ENCODE assay signal across 27 mouse cellular contexts in the genomic region with DNA sequence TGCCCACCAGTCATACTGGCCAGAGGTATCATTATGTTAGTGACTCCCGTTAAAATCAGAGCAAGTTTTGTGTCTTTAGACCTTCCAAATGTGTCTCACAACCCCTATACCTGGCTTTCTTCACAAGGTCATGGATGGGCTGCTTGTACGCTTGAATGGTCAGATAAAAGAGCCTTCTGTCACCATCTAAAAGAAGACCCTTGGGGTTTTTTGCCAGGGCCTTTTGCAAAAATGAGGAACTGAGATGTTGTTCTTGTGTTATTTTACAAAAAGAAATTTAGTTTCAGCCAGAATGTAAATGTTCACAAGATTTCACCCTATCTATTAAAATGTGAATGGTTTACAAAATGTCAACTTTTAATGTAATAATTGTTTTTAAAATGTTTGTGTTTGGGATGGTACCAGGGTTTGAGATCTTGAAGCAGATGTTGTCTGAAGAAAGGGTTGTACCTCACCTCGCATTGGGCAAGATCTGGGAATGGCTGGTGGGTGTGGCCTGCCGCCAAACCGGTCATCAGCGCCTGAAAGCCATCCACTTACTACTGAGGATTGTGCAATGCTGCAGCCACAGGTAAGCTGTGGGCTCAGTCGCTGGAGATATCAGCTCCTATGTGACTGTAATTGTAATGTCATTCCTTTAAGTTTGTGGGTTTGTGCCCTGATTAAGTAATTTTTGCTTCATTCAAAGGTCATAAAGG. TPM values are rescaled to one million over a fixed set of nuclear protein-coding genes. Genes with fewer than 3 reads are reported as not detected.
DNase-seq lines count a peak whose midpoint lies in the region; TF ChIP-seq lines count a peak whose summit lies in the region.
"Had no signal": no experiment of that assay in that cellular context is flagged by ENCODE, and none has a peak within 500 bp of the region (broad histone marks: within the 10 kb centered on the region; RNA-seq: fewer than 3 reads in every experiment).

No protein-coding gene starts in this region.

- intact Hi-C loops in left cerebral cortex, postnatal 14 days (cut with DNase I): no loop called here
- intact Hi-C loops in heart, postnatal 10 days (cut with DNase I): no loop called here

- TF ChIP-seq RAD21 in CH12.LX (IDR thresholded peaks at IDR 0.05; ENCODE audit: low read depth, low read length): no peak

- H3K4me3 ChIP-seq in CH12.LX (replicated peaks in 1 of 3; ENCODE audit: low read depth in 2 of 3, low read length in 2 of 3, poor library complexity in 1 of 3): peak overlapping the region in 1 of 3 experiments; percentile 4
- H3K4me3 ChIP-seq: embryonic facial prominence, embryonic 13.5 days; forebrain, embryonic 13.5 days; heart, embryonic 15.5 days; hindbrain, embryonic 15.5 days; kidney, embryonic 15.5 days; liver, embryonic 12.5 days; lung, embryonic 15.5 days; megakaryocyte, embryonic 14.5 days; midbrain, embryonic 13.5 days had no signal

- H3K27ac ChIP-seq in CH12.LX (ENCODE audit: insufficient read depth, low read depth): peak overlapping the region; percentile 62
- H3K27ac ChIP-seq: embryonic facial prominence, embryonic 13.5 days; forebrain, embryonic 13.5 days; heart, embryonic 15.5 days; hindbrain, embryonic 15.5 days; kidney, embryonic 15.5 days; liver, embryonic 12.5 days; lung, embryonic 15.5 days; midbrain, embryonic 13.5 days had no signal

- TF ChIP-seq EP300 in CH12.LX (IDR thresholded peaks at IDR 0.05; ENCODE audit: low read length): peak; percentile 98

- H3K4me2 ChIP-seq in CH12.LX (ENCODE audit: insufficient read depth, low read depth, poor library complexity, severe bottlenecking): peak overlapping the region; percentile 61
- H3K4me2 ChIP-seq: embryonic facial prominence, embryonic 13.5 days; forebrain, embryonic 13.5 days; heart, embryonic 15.5 days; hindbrain, embryonic 15.5 days; kidney, embryonic 15.5 days; liver, embryonic 12.5 days; lung, embryonic 15.5 days; midbrain, embryonic 13.5 days had no signal

- dilution Hi-C loops in CH12.LX (cut with MboI; ENCODE audit: extremely low pct_ligation_motif_present, extremely low pct_unique_long_range_greater_than_20kb, low sequenced_read_pairs): no loop called here

- TF ChIP-seq POLR2A in CH12.LX (IDR thresholded peaks at IDR 0.05; ENCODE audit: low read depth, low read length): no peak

- DNase-seq in A20 (ENCODE audit: low read depth, low spot score): peak; percentile 90
- DNase-seq in CH12.LX (ENCODE audit: extremely low read depth): peak; percentile 81
- peak; percentile 73 to 80 for DNase-seq in lung, adult 18-20 months
- peak; percentile 77 for DNase-seq in lung, postnatal 36 days
- DNase-seq in left cerebral cortex, postnatal 14 days (ENCODE audit: low spot score in 2 of 2): no peak
- no peak for DNase-seq in kidney, postnatal 4 days
- no peak for DNase-seq in heart, postnatal 10 days
- DNase-seq: adrenal gland, postnatal 10 days; cerebellum, adult 2 months; cerebellum, postnatal 36 days; embryo, embryonic 11 days; gastrocnemius, postnatal 36 days; heart, postnatal 4 days; kidney, postnatal 36 days; layer of hippocampus, adult 9-11 months; left cerebral cortex, postnatal 4 days; right cerebral cortex, postnatal 4 days; thymus, adult 2 months had no signal

- peak overlapping the region; percentile 14; the same call in 1 of the 2 replicates for H3K9ac ChIP-seq in CH12.LX (ENCODE audit: insufficient read depth, low read depth)
- H3K9ac ChIP-seq: embryonic facial prominence, embryonic 13.5 days; forebrain, embryonic 13.5 days; heart, embryonic 15.5 days; hindbrain, embryonic 15.5 days; kidney, embryonic 15.5 days; liver, embryonic 12.5 days; lung, embryonic 15.5 days; midbrain, embryonic 13.5 days had no signal

- H3K9me3 ChIP-seq in CH12.LX (replicated peaks; ENCODE audit: low read length): no peaks in the 10 kb centered on the region
- H3K9me3 ChIP-seq: embryonic facial prominence, embryonic 13.5 days; forebrain, embryonic 13.5 days; heart, embryonic 15.5 days; hindbrain, embryonic 15.5 days; kidney, embryonic 15.5 days; liver, embryonic 12.5 days; lung, embryonic 15.5 days; megakaryocyte, embryonic 14.5 days; midbrain, embryonic 13.5 days had no signal

- in situ Hi-C loops in CH12.LX (cut with MboI; ENCODE audit: low pct_ligation_motif_present, low pct_unique_long_range_greater_than_20kb, low sequenced_read_pairs): loop anchor here (5.0 kb wide), 1 partner anchor 65 kb away; no protein-coding TSS in a partner anchor

- H3K4me1 ChIP-seq in CH12.LX (ENCODE audit: control insufficient read depth in 1 of 2, insufficient read depth in 2 of 2): peaks cover 15 to 67% of the 10 kb centered on the region in 2 experiments
- H3K4me1 ChIP-seq: embryonic facial prominence, embryonic 13.5 days; forebrain, embryonic 13.5 days; hindbrain, embryonic 15.5 days; kidney, embryonic 15.5 days; liver, embryonic 12.5 days; midbrain, embryonic 13.5 days had no signal

- peaks cover 51 to 76% of the 10 kb centered on the region in 2 experiments for H3K36me3 ChIP-seq in CH12.LX (replicated peaks in 1 of 2; ENCODE audit: control insufficient read depth in 1 of 2, insufficient read depth in 1 of 2, low read length in 1 of 2)

- no peaks in the 10 kb centered on the region for H3K79me2 ChIP-seq in CH12.LX (replicated peaks; ENCODE audit: control insufficient read depth, extremely low read depth, insufficient read depth, poor library complexity, severe bottlenecking)

- H3K27me3 ChIP-seq in CH12.LX (replicated peaks): no peaks in the 10 kb centered on the region
- H3K27me3 ChIP-seq: embryonic facial prominence, embryonic 13.5 days; forebrain, embryonic 13.5 days; heart, embryonic 15.5 days; hindbrain, embryonic 15.5 days; kidney, embryonic 15.5 days; liver, embryonic 12.5 days; lung, embryonic 15.5 days; megakaryocyte, embryonic 14.5 days; midbrain, embryonic 13.5 days had no signal

- TF ChIP-seq CTCF in CH12.LX (conservative IDR thresholded peaks at IDR 0.05 in 1 of 2, IDR thresholded peaks at IDR 0.05 in 1 of 2; ENCODE audit: low read depth in 2 of 2, low read length in 2 of 2): no peak

TF ChIP-seq in CH12.LX, 34 proteins besides CTCF, POLR2A, EP300 and RAD21:
- TF ChIP-seq MYC (IDR thresholded peaks at IDR 0.05; ENCODE audit: low read depth, low read length) (peak; percentile 72; the same call in 1 of the 2 replicates), ETS1 (conservative IDR thresholded peaks at IDR 0.05; ENCODE audit: low read depth, low read length) (peak; percentile 80), MXI1 (IDR thresholded peaks at IDR 0.05; ENCODE audit: low read depth, low read length) (peak; percentile 71), CHD2 (IDR thresholded peaks at IDR 0.05; ENCODE audit: low read length) (peak; percentile 71), HCFC1 (IDR thresholded peaks at IDR 0.05; ENCODE audit: low read depth, low read length) (peak; percentile 41; the same call in 1 of the 2 replicates), BHLHE40 (IDR thresholded peaks at IDR 0.05; ENCODE audit: low read depth, low read length) (peak; percentile 77), JUND (conservative IDR thresholded peaks at IDR 0.05; ENCODE audit: low read depth, low read length) (peak; percentile 66; the same call in 1 of the 2 replicates), GABPA (IDR thresholded peaks at IDR 0.05; ENCODE audit: insufficient replicate concordance, low read depth, low read length) (no peak), TCF12 (IDR thresholded peaks at IDR 0.05; ENCODE audit: low read depth, low read length) (peak; percentile 82), SIN3A (IDR thresholded peaks at IDR 0.05; ENCODE audit: low read length) (0 out of 2 replicates have a peak, but pooled peaks have one; percentile 73), MEF2A (IDR thresholded peaks at IDR 0.05; ENCODE audit: borderline replicate concordance, low read depth, low read length) (peak; percentile 95), PAX5 (IDR thresholded peaks at IDR 0.05; ENCODE audit: low read length) (no peak), SMC3 (IDR thresholded peaks at IDR 0.05; ENCODE audit: low read depth, low read length) (no peak; the same call in 1 of the 2 replicates), POLR2AphosphoS2 (IDR thresholded peaks at IDR 0.05; ENCODE audit: low read depth, low read length) (no peak), IRF4 (IDR thresholded peaks at IDR 0.05; ENCODE audit: low read depth, low read length) (peak; percentile 97), MAX (IDR thresholded peaks at IDR 0.05; ENCODE audit: low read length) (no peak; the same call in 1 of the 2 replicates), ZNF384 (IDR thresholded peaks at IDR 0.05; ENCODE audit: low read depth, low read length) (peak; percentile 63), JUN (IDR thresholded peaks at IDR 0.05; ENCODE audit: insufficient read depth, low read depth, low read length) (peak; percentile 72), ELF1 (IDR thresholded peaks at IDR 0.05; ENCODE audit: low read depth, low read length) (peak; percentile 32; the same call in 1 of the 2 replicates), KAT2A (IDR thresholded peaks at IDR 0.05; ENCODE audit: insufficient replicate concordance, low read length) (0 out of 2 replicates have a peak, but pooled peaks have one; percentile 25), E2F4 (IDR thresholded peaks at IDR 0.05; ENCODE audit: insufficient replicate concordance, low read depth, low read length) (no peak), NELFE (IDR thresholded peaks at IDR 0.05; ENCODE audit: low read depth, low read length) (peak; percentile 26; the same call in 1 of the 2 replicates), RCOR1 (conservative IDR thresholded peaks at IDR 0.05; ENCODE audit: low read depth, low read length) (peak; percentile 95), MAFK (IDR thresholded peaks at IDR 0.05; ENCODE audit: insufficient replicate concordance, low read length) (0 out of 2 replicates have a peak, but pooled peaks have one; percentile 27)
TF ChIP-seq in CH12.LX: peak in this region for 18.

RNA-seq across cellular contexts. Expression of a gene that starts 43.5 kb away (rescaled TPM):
- total RNA-seq in CH12.LX (2012; rRNA removed) (136 and 218 TPM in 2 replicates), CH12.LX (2014; rRNA removed) (44.1 and 61.4 TPM in 2 replicates)
- polyA plus RNA-seq in CH12.LX (2012; ENCODE audit: insufficient read length, low read depth): 255 and 279 TPM in 2 replicates
- total RNA-seq in left cerebral cortex, postnatal 14 days (2021): 1 to 10 TPM; 7.9 to 8.5 TPM
- total RNA-seq in heart, postnatal 10 days (2021): 10 to 100 TPM; 17.1 to 19.0 TPM

Comparison
In these comparisons a context has a peak if more than half of its experiments do, and no peak if none do; other contexts are left out.
1. DNase-seq: peak in A20 (single experiment), CH12.LX (single experiment), lung, adult 18-20 months (2 of 2) and lung, postnatal 36 days (single experiment); none in left cerebral cortex, postnatal 14 days (0 of 2), kidney, postnatal 4 days (0 of 2) and heart, postnatal 10 days (0 of 2).